Mouse (Mus musculus) stomach, embryonic 16.5 days (tissue): ENCODE measurements around the gene Snn. TPM values are rescaled to one million over a fixed set of nuclear protein-coding genes. Genes with fewer than 3 reads are reported as not detected.

Experiments used
- ATAC-seq: fragments of 200-750 bp; cut with Nextera tagmentation; 2 replicates; pipeline ENCODE4 v1.8.0; 2017; ENCODE audit warnings: moderate number of reproducible peaks, moderate TSS enrichment; ENCODE audit not compliant: insufficient read depth, low FRiP score
- H3K27ac ChIP-seq: fragments of 300-500 bp; sonication (generic); 2 replicates; pipeline ENCODE4 v1.5.1; 2014; ENCODE audit warnings: low read length
- H3K27me3 ChIP-seq: fragments of 300-500 bp; sonication (generic); 2 replicates; pipeline ENCODE4 v1.6.1; 2014; ENCODE audit warnings: low read length, control low read depth, mixed read lengths; ENCODE audit not compliant: control insufficient read depth, insufficient read depth
- H3K36me3 ChIP-seq: fragments of 300-500 bp; sonication (generic); 2 replicates; pipeline ENCODE4 v1.6.1; 2014; ENCODE audit warnings: low read length; ENCODE audit not compliant: control insufficient read depth, insufficient read depth
- H3K4me1 ChIP-seq: fragments of 300-500 bp; sonication (generic); 2 replicates; pipeline ENCODE4 v1.6.1; 2014; ENCODE audit warnings: low read length, control low read depth, mixed read lengths; ENCODE audit not compliant: control insufficient read depth, insufficient read depth
- H3K4me2 ChIP-seq: fragments of 300-500 bp; sonication (generic); 2 replicates; pipeline ENCODE4 v1.6.1; 2014; ENCODE audit warnings: low read depth, low read length, mixed read lengths
- H3K4me3 ChIP-seq: fragments of 300-500 bp; sonication (generic); replicated peaks from 2 replicates; pipeline ENCODE4 v1.5.1; 2014; ENCODE audit warnings: mild to moderate bottlenecking, low read length
- H3K9ac ChIP-seq: fragments of 300-500 bp; sonication (generic); 2 replicates; pipeline ENCODE4 v1.6.1; 2014; ENCODE audit warnings: low read length
- H3K9me3 ChIP-seq: fragments of 300-500 bp; sonication (generic); replicated peaks from 2 replicates; pipeline ENCODE4 v1.6.1; 2016; ENCODE audit warnings: low read length, control low read depth; ENCODE audit not compliant: control insufficient read depth
- WGBS: fragments of 180-500 bp; shearing (Covaris S2); extraction: QIAGEN DNeasy Blood & Tissue Kit; methylation state at CpG from one replicate; pipeline ENCODE4 v1.1.7; 2014; 5-methylcytosine and 5-hydroxymethylcytosine counted together
- polyA plus RNA-seq: library from polyadenylated mRNA; unstranded; fragments of >200 nt; fragmentation: Nextera tagmentation; extraction: Ambion mirVana; gene quantifications from 2 replicates; pipeline ENCODE4 v1.2.1, GENCODE M21; 2015

Gene Snn
- polyA plus RNA-seq, 1 experiment from 2014 or later: 23.6 TPM

- no peak overlapping the region for H3K4me3 ChIP-seq
- H3K36me3 ChIP-seq: peaks cover 2% of the 10 kb centered on the region; the same call in 1 of the 2 replicates
- H3K4me2 ChIP-seq: no peak overlapping the region
- H3K27ac ChIP-seq: no peak overlapping the region
- no peaks in the 10 kb centered on the region for H3K27me3 ChIP-seq
- no peaks in the 10 kb centered on the region for H3K9me3 ChIP-seq
- no peaks in the 10 kb centered on the region for H3K4me1 ChIP-seq
- WGBS: 91% methylated on average over 2 of the region's 2 CpGs
- ATAC-seq: no peak
- H3K9ac ChIP-seq: no peak overlapping the region
Measured at GRCm38 (mm10) chr16:11122625-11123024, 61.9 kb downstream of the Snn start.

DNA sequence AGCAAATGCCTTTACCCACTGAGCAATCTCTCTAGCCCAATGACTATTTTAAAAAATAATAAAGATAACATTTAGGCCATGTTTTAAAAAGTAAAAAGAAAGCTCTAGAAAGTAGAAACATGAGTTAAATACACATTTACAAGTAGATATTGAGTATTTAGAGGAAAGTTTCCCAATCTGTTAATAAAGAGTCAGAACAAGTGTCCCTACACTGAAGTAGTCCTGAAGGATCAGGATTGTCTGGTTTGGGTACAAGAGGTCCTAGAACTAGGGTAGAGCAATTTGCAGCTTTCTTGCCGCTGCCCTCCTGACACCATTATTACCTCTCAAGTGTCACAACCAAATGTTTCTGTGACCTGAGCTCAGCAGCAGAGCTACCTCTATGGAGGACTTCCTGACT is 63.4 kb downstream of the Snn start:
- WGBS: 97% methylated on average over 1 of the region's 1 CpGs
- no peaks in the 10 kb centered on the region for H3K4me1 ChIP-seq
- no peak overlapping the region for H3K9ac ChIP-seq
- ATAC-seq: no peak
- peaks cover 2% of the 10 kb centered on the region; the same call in 1 of the 2 replicates for H3K36me3 ChIP-seq
- no peak overlapping the region for H3K4me3 ChIP-seq
- H3K27me3 ChIP-seq: no peaks in the 10 kb centered on the region
- H3K27ac ChIP-seq: no peak overlapping the region
- no peak overlapping the region for H3K4me2 ChIP-seq
- no peaks in the 10 kb centered on the region for H3K9me3 ChIP-seq

Other genes with a start within 250 kb of the Snn start
- gene Gm11172, start 248.0 kb upstream of the Snn start, polyA plus RNA-seq: not detected in 2 replicates
- 2.2 and 2.4 TPM in 2 replicates for gene Rmi2, start 225.9 kb upstream of the Snn start, polyA plus RNA-seq
- gene Litaf, start 5.2 kb downstream of the Snn start, polyA plus RNA-seq: 94.2 and 103 TPM in 2 replicates
- 32.0 and 34.0 TPM in 2 replicates for gene Txndc11, start 73.7 kb downstream of the Snn start, polyA plus RNA-seq
- gene Zc3h7a, start 115.4 kb downstream of the Snn start, polyA plus RNA-seq: 111 and 117 TPM in 2 replicates
- 148 and 154 TPM in 2 replicates for gene Rsl1d1, start 142.4 kb downstream of the Snn start, polyA plus RNA-seq
- 49.2 and 50.5 TPM in 2 replicates for gene Gspt1, start 193.4 kb downstream of the Snn start, polyA plus RNA-seq